Mouse (Mus musculus) ES-E14 (cell line): ENCODE measurements around the gene Gtf2ird1.
A peak's percentile ranks its signal among the peaks of the same experiment; 100 is the strongest.

Experiments used
- CHD2 ChIP-seq: IDR thresholded peaks from 2 replicates; pipeline ENCODE4 v1.6.1; 2014; ENCODE audit warnings: mild to moderate bottlenecking, low read depth, low read length, inconsistent platforms
- HCFC1 ChIP-seq: IDR thresholded peaks from 2 replicates; pipeline ENCODE4 v1.6.1; 2012; ENCODE audit warnings: low read length, inconsistent platforms, borderline replicate concordance; ENCODE audit not compliant: insufficient read depth
- MAFK ChIP-seq: IDR thresholded peaks from 2 replicates; pipeline ENCODE4 v1.6.1; 2014; ENCODE audit warnings: mild to moderate bottlenecking, low read depth, low read length, inconsistent platforms; ENCODE audit not compliant: insufficient read depth
- ZC3H11A ChIP-seq: IDR thresholded peaks from 2 replicates; pipeline ENCODE4 v1.6.1; 2012; ENCODE audit warnings: low read depth, mild to moderate bottlenecking, inconsistent platforms, low read length, borderline replicate concordance
- ZNF384 ChIP-seq: IDR thresholded peaks from 2 replicates; pipeline ENCODE4 v1.6.1; 2012; ENCODE audit warnings: low read depth, low read length, inconsistent platforms

GRCm38 (mm10) chr5:134485900-134486665 is 29.6 kb upstream of the Gtf2ird1 start:
- no peak for TF ChIP-seq HCFC1
- TF ChIP-seq ZC3H11A, result peak; percentile 94
- TF ChIP-seq MAFK, result no peak
- TF ChIP-seq CHD2, result no peak
- TF ChIP-seq ZNF384, result no peak
